Mouse (Mus musculus): ENCODE measurements around the gene Mrps15.

DNA sequence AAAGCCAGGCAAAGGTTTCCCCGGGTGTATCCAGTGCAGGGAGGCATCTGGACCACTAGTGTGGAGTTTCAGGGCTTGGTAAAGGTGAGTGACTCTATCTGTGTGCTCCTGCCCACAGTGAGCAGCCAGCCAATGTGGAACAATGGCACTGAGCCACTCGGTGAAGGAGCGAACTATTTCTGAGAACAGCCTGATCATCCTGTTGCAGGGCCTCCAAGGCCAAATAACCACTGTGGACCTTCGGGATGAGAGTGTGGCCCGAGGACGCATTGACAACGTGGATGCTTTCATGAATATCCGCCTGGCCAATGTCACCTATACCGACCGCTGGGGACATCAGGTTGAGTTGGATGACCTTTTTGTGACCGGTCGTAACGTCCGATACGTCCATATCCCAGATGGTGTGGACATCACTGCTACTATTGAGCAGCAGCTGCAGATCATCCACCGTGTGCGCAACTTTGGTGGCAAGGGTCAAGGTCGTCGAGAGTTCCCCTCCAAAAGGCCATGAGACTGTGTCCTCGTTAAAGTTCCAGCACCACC lies 51.1 kb downstream of the Mrps15 start:
- TF ChIP-seq CTCF (IDR thresholded peaks at IDR 0.05; ENCODE audit: insufficient read depth, low read length): no peak
- no peak for TF ChIP-seq POLR2A (IDR thresholded peaks at IDR 0.05; ENCODE audit: borderline replicate concordance, extremely low read depth, low read depth, low read length)
